8 mouse cellular contexts compared by ENCODE assay signal in genomic region chr8:26961251-26962063, GRCm38 (mm10). TPM values are rescaled to one million over a fixed set of nuclear protein-coding genes. Genes with fewer than 3 reads are reported as not detected.
A peak's percentile ranks its signal among the peaks of the same experiment; 100 is the strongest.
DNase-seq lines count a peak whose midpoint lies in the region; ATAC-seq and TF ChIP-seq lines count a peak whose summit lies in the region.

No protein-coding gene starts in this region.

- no peaks in the 10 kb centered on the region for H3K36me3 ChIP-seq in forebrain, postnatal 0 days (ENCODE audit: insufficient read depth)
- no peaks in the 10 kb centered on the region for H3K36me3 ChIP-seq in limb, embryonic 15.5 days

- DNase-seq in layer of hippocampus, adult 11-12 months (ENCODE audit: low spot score) = peak; percentile 15
- no peak for DNase-seq in layer of hippocampus, postnatal 25 days (ENCODE audit: extremely low spot score in 1 of 2, low spot score in 1 of 2)
- DNase-seq in forebrain, postnatal 0 days = peak; percentile 67
- DNase-seq in ovary, postnatal 36 days (ENCODE audit: low spot score) = peak; percentile 56
- DNase-seq in thymus, postnatal 10 days (ENCODE audit: low spot score in 2 of 2) = no peak
- no peak for DNase-seq in gastrocnemius, adult 8-10 months (ENCODE audit: low spot score in 2 of 2)

- no peaks in the 10 kb centered on the region for H3K9me3 ChIP-seq in forebrain, postnatal 0 days (ENCODE audit: low read length)
- no peaks in the 10 kb centered on the region for H3K9me3 ChIP-seq in limb, embryonic 15.5 days

- peak overlapping the region; percentile 83 for H3K27ac ChIP-seq in bone marrow macrophage, adult 2 months (ENCODE audit: insufficient read depth, low read depth, low read length)
- peak overlapping the region; percentile 50 for H3K27ac ChIP-seq in forebrain, postnatal 0 days (ENCODE audit: low read depth, low read length)
- H3K27ac ChIP-seq in limb, embryonic 15.5 days = peak overlapping the region; percentile 28

- TF ChIP-seq CTCF in bone marrow macrophage, adult 2 months (IDR thresholded peaks at IDR 0.05; ENCODE audit: low read depth, low read length) = no peak
- no peak for TF ChIP-seq CTCF in forebrain, postnatal 0 days (IDR thresholded peaks at IDR 0.05; ENCODE audit: low read depth)

- 10% methylated on average over 15 of the region's 15 CpGs for WGBS in forebrain, postnatal 0 days
- WGBS in limb, embryonic 15.5 days = 10% methylated on average over 15 of the region's 15 CpGs

- peak; percentile 94 for ATAC-seq in forebrain, postnatal 0 days
- ATAC-seq in limb, embryonic 15.5 days (ENCODE audit: insufficient number of reproducible peaks, low FRiP score, low TSS enrichment, low read depth) = peak; percentile 65

- no peaks in the 10 kb centered on the region for H3K27me3 ChIP-seq in forebrain, postnatal 0 days (ENCODE audit: insufficient read depth, low read length)
- 0 out of 2 replicates have a peak, but pooled peaks cover 9% of the 10 kb centered on the region for H3K27me3 ChIP-seq in limb, embryonic 15.5 days

- H3K4me1 ChIP-seq in bone marrow macrophage, adult 2 months (ENCODE audit: control insufficient read depth, insufficient read depth, low read length) = peaks cover 41% of the 10 kb centered on the region
- no peaks in the 10 kb centered on the region for H3K4me1 ChIP-seq in forebrain, postnatal 0 days (ENCODE audit: insufficient read depth)
- H3K4me1 ChIP-seq in limb, embryonic 15.5 days = peaks cover 32% of the 10 kb centered on the region

- H3K4me2 ChIP-seq in forebrain, postnatal 0 days (ENCODE audit: low read depth) = no peak overlapping the region
- 0 out of 2 replicates have a peak overlapping the region, but pooled peaks have one; percentile 22 for H3K4me2 ChIP-seq in limb, embryonic 15.5 days

- H3K9ac ChIP-seq in forebrain, postnatal 0 days = no peak overlapping the region
- no peak overlapping the region for H3K9ac ChIP-seq in limb, embryonic 15.5 days

- no peak for TF ChIP-seq POLR2A in bone marrow macrophage, adult 2 months (IDR thresholded peaks at IDR 0.05; ENCODE audit: borderline replicate concordance, low read depth, low read length)

- no peak overlapping the region for H3K4me3 ChIP-seq in bone marrow macrophage, adult 2 months (ENCODE audit: insufficient read depth, low read length)
- H3K4me3 ChIP-seq in forebrain, postnatal 0 days (ENCODE audit: low read depth, low read length) = no peak overlapping the region
- H3K4me3 ChIP-seq in limb, embryonic 15.5 days = no peak overlapping the region

RNA-seq across cellular contexts. Expression of gene Zfp703, which starts 15.7 kb away (rescaled TPM):
- 10 to 100 TPM; 20.2 to 20.3 TPM for total RNA-seq in layer of hippocampus, postnatal 25 days (2021)
- polyA plus RNA-seq in bone marrow macrophage, adult 2 months (2012; ENCODE audit: insufficient read depth, insufficient read length, missing spikeins) = 45.3 and 52.7 TPM in 2 replicates
- total RNA-seq in forebrain, postnatal 0 days (2014; rRNA removed) = 9.0 and 11.8 TPM in 2 replicates
- 9.0 and 10.7 TPM in 2 replicates for polyA plus RNA-seq in forebrain, postnatal 0 days (2015; fragmentation: Nextera tagmentation; extraction: Ambion mirVana)
- polyA plus RNA-seq in limb, embryonic 15.5 days (2015; fragmentation: Nextera tagmentation; extraction: Ambion mirVana) = 23.7 and 24.1 TPM in 2 replicates
- 10 to 100 TPM; 13.3 to 20.2 (median 18.2) TPM for total RNA-seq in gastrocnemius, adult 8-10 months (2022)

Comparison
In these comparisons a context has a peak if more than half of its experiments do, and no peak if none do; other contexts are left out.
1. DNase-seq: peak in layer of hippocampus, adult 11-12 months (single experiment), forebrain, postnatal 0 days (single experiment) and ovary, postnatal 36 days (single experiment); none in layer of hippocampus, postnatal 25 days (0 of 2), thymus, postnatal 10 days (0 of 2) and gastrocnemius, adult 8-10 months (0 of 2).
2. H3K27ac ChIP-seq: peak in every context shown above with its lines; median percentile 83 in bone marrow macrophage, adult 2 months; 50 in forebrain, postnatal 0 days; 28 in limb, embryonic 15.5 days.